In genomic region chr6:136522658-136523057, GRCm38 (mm10) we compare ENCODE assay signal across 20 mouse cellular contexts. TPM values are rescaled to one million over a fixed set of nuclear protein-coding genes. Genes with fewer than 3 reads are reported as not detected.
A peak's percentile ranks its signal among the peaks of the same experiment; 100 is the strongest.
DNase-seq lines count a peak whose midpoint lies in the region; ATAC-seq and TF ChIP-seq lines count a peak whose summit lies in the region.
"Had no signal": no experiment of that assay in that cellular context is flagged by ENCODE, and none has a peak within 500 bp of the region (broad histone marks: within the 10 kb centered on the region; RNA-seq: fewer than 3 reads in every experiment).

No protein-coding gene starts in this region.

- no peak overlapping the region for H3K4me2 ChIP-seq in heart, embryonic 11.5 days
- H3K4me2 ChIP-seq: embryonic facial prominence, embryonic 12.5 days; limb, embryonic 12.5 days; liver, embryonic 12.5 days had no signal

- H3K4me3 ChIP-seq in heart, embryonic 11.5 days (ENCODE audit: low read depth, low read length) = no peak overlapping the region
- H3K4me3 ChIP-seq in layer of hippocampus, adult 2 months = no peak overlapping the region
- no peak overlapping the region for H3K4me3 ChIP-seq in spleen, adult 2 months (ENCODE audit: extremely low read depth, insufficient read depth, insufficient read length)
- H3K4me3 ChIP-seq: embryonic facial prominence, embryonic 12.5 days; limb, embryonic 12.5 days; liver, embryonic 12.5 days had no signal

- H3K9me3 ChIP-seq in heart, embryonic 11.5 days (replicated peaks; ENCODE audit: control insufficient read depth, low read length) = no peaks in the 10 kb centered on the region; the same call in 1 of the 2 replicates
- H3K9me3 ChIP-seq: embryonic facial prominence, embryonic 12.5 days had no signal

- no peak overlapping the region for H3K9ac ChIP-seq in heart, embryonic 11.5 days (ENCODE audit: low read depth, low read length)
- H3K9ac ChIP-seq: embryonic facial prominence, embryonic 12.5 days; limb, embryonic 12.5 days; liver, embryonic 12.5 days had no signal

- no peak for TF ChIP-seq POLR2A in spleen, adult 2 months (IDR thresholded peaks at IDR 0.05; ENCODE audit: low read depth, low read length)

- ATAC-seq in heart, embryonic 11.5 days (replicated peaks; ENCODE audit: insufficient number of reproducible peaks, low FRiP score, low TSS enrichment) = no peak
- ATAC-seq: forebrain, embryonic 14.5 days; liver, embryonic 12.5 days; lung, postnatal 0 days; midbrain, embryonic 16.5 days had no signal

- H3K4me1 ChIP-seq in heart, embryonic 11.5 days (ENCODE audit: control insufficient read depth, insufficient read depth, low read length) = no peaks in the 10 kb centered on the region; the same call in 1 of the 2 replicates
- peaks cover 10% of the 10 kb centered on the region; the same call in 1 of the 2 replicates for H3K4me1 ChIP-seq in spleen, adult 2 months (ENCODE audit: control insufficient read depth, insufficient read depth, insufficient read length)
- H3K4me1 ChIP-seq: embryonic facial prominence, embryonic 12.5 days had no signal

- H3K27me3 ChIP-seq in heart, embryonic 11.5 days (ENCODE audit: control insufficient read depth, insufficient read depth, low read length) = no peaks in the 10 kb centered on the region
- no peaks in the 10 kb centered on the region for H3K27me3 ChIP-seq in spleen, adult 2 months (ENCODE audit: control insufficient read depth, insufficient read depth, low read length)
- H3K27me3 ChIP-seq: embryonic facial prominence, embryonic 12.5 days; limb, embryonic 12.5 days; liver, embryonic 12.5 days had no signal

- H3K36me3 ChIP-seq in heart, embryonic 11.5 days (ENCODE audit: control insufficient read depth, insufficient read depth, low read length) = peaks cover 9% of the 10 kb centered on the region; the same call in 1 of the 2 replicates
- peaks cover 4% of the 10 kb centered on the region for H3K36me3 ChIP-seq in spleen, adult 2 months (ENCODE audit: control insufficient read depth, insufficient read depth, low read length)

- WGBS in heart, embryonic 11.5 days (ENCODE audit: insufficient replicate concordance) = 74% methylated on average over 5 of the region's 5 CpGs
- WGBS in spleen, adult 2 months = 83% methylated on average over 5 of the region's 5 CpGs

- H3K27ac ChIP-seq in heart, embryonic 11.5 days (ENCODE audit: low read depth, low read length) = 0 out of 2 replicates have a peak overlapping the region, but pooled peaks have one; percentile 12
- H3K27ac ChIP-seq in layer of hippocampus, adult 2 months = peak overlapping the region; percentile 11; the same call in 1 of the 2 replicates
- peak overlapping the region; percentile 25; the same call in 1 of the 2 replicates for H3K27ac ChIP-seq in spleen, adult 2 months (ENCODE audit: insufficient read depth, low read length)
- H3K27ac ChIP-seq: embryonic facial prominence, embryonic 12.5 days; limb, embryonic 12.5 days; liver, embryonic 12.5 days had no signal

- intact Hi-C loops in heart, postnatal 36 days (cut with DNase I) = no loop called here

- DNase-seq in heart, postnatal 36 days = no peak
- no peak for DNase-seq in layer of hippocampus, adult 2 months (ENCODE audit: low spot score in 2 of 2)
- no peak for DNase-seq in layer of hippocampus, adult 9-11 months
- DNase-seq in spleen, adult 2 months (ENCODE audit: low read depth in 1 of 2, low spot score in 2 of 2) = no peak
- no peak for DNase-seq in spleen, postnatal 10 days (ENCODE audit: low spot score in 2 of 2)
- peak; percentile 43 for DNase-seq in induced T-regulatory cell, adult 2 months (ENCODE audit: low read depth)
- DNase-seq in ovary, postnatal 10 days (ENCODE audit: low spot score) = no peak
- DNase-seq: adrenal gland, postnatal 14 days; cerebellum, postnatal 10 days; gastrocnemius, postnatal 14 days; kidney, adult 18-20 months; kidney, postnatal 25 days; right cerebral cortex, adult 18-20 months had no signal

- TF ChIP-seq CTCF in layer of hippocampus, adult 2 months (conservative IDR thresholded peaks at IDR 0.05) = no peak
- no peak for TF ChIP-seq CTCF in spleen, adult 2 months (IDR thresholded peaks at IDR 0.05; ENCODE audit: extremely low read depth, insufficient read depth, insufficient read length, insufficient replicate concordance)

RNA-seq across cellular contexts. Expression of gene Atf7ip, which starts 16.7 kb away (rescaled TPM):
- 43.1 and 49.7 TPM in 2 replicates for polyA plus RNA-seq in heart, embryonic 11.5 days (2014; fragmentation: Nextera tagmentation; extraction: Ambion mirVana)
- total RNA-seq in heart, postnatal 36 days (2021) = 10 to 100 TPM; 78.1 to 88.5 TPM
- total RNA-seq in layer of hippocampus, adult 2 months (2021) = 100 to 1,000 TPM; 103 to 116 TPM
- polyA plus RNA-seq in spleen, adult 2 months (2012; rRNA removed) = 30.3 and 32.5 TPM in 2 replicates
